Mouse (Mus musculus) retina, postnatal 1 day (tissue): ENCODE measurements around the gene BC061237.
"Not testable (repeated sequence)": the region's sequence is repeated elsewhere in the genome, so short reads cannot be mapped to it uniquely, and the experiment has no call there.

ENCODE experiments used
- DNase-seq: peaks from one replicate; pipeline ENCODE4 v3.0.0-alpha.2; 2012

BC061237 gene

GRCm38 (mm10) chr14:44492163-44492562, at the start of gene BC061237:
BC061237 (plus strand) TSS chr14:44492463.
- DNase-seq = not testable (repeated sequence)

GRCm38 (mm10) chr14:44517976-44518375, 25.7 kb downstream of the BC061237 start, which contains the start of gene Gm17093:
Gm17093 (plus strand) TSS chr14:44518276.
- not testable (repeated sequence) for DNase-seq

GRCm38 (mm10) chr14:44547961-44548360, 55.7 kb downstream of the BC061237 start:
- DNase-seq = not testable (repeated sequence)
